Mouse (Mus musculus): Measurements from ENCODE around the gene Ociad1. TPM values are rescaled to one million over a fixed set of nuclear protein-coding genes. Genes with fewer than 3 reads are reported as not detected.

Ociad1 gene
- polyA plus RNA-seq, 1 experiment from 2014 or later, result 247 TPM

DNA sequence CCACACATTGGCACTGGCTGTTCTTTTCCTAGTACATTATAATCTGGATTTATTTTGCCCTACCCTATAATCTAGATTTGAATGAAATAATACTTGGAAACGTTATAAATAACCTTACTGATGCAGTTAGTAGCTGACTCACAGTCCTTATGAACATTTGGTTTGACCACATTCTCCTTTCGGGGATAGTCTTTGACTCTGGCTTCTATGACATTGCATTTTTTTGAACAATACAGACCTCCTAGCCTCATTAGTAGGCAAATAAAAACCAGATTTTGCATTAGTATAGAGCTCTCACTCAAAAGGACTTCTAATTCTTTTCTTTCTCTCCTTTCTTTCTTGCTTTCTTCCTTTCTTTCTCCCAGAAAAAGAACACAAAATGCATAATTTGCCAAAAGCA is 2.7 kb upstream of the Ociad1 start:
- no peaks in the 10 kb centered on the region for H3K9me3 ChIP-seq (replicated peaks)
- WGBS, result 75% methylated on average over 2 of the region's 2 CpGs

DNA sequence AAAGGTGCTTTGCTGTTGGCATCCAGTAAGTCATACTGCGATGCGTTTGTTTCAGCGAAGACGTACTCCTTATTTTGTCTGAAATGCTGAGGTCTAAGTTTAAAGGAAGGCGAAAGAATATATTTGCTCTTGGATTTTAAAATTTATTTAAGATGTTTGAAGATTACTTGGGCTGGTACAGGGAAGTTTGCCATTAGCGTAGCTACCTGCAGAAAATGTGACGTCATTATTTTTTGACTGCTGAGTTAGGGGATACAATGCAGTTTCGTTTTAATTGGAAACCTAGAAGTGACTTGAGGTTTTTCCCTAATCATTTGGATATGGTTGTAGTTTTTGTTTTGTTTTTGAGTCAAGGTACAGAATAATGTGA is 859 bp downstream of the Ociad1 start:
- Histone ChIP-seq H3K9ac (peak overlapping the region; percentile 90), H3K36me3 (peaks cover 31% of the 10 kb centered on the region), H3K4me3 (replicated peaks) (peak overlapping the region; percentile 87), H3K4me1 (peaks cover 18% of the 10 kb centered on the region), H3K9me3 (replicated peaks) (no peaks in the 10 kb centered on the region), H3K4me2 (peak overlapping the region; percentile 59), H3K27ac (peak overlapping the region; percentile 96), H3K27me3 (no peaks in the 10 kb centered on the region)
- ATAC-seq (replicated peaks; ENCODE audit: low FRiP score), result no peak
- WGBS, result 10% methylated on average over 8 of the region's 8 CpGs

More for the DNA sequence above, 2.7 kb upstream of the Ociad1 start:
- no peak for ATAC-seq (replicated peaks; ENCODE audit: low FRiP score)
- Histone ChIP-seq H3K4me2 (no peak overlapping the region), H3K4me1 (peaks cover 10% of the 10 kb centered on the region), H3K9ac (no peak overlapping the region), H3K4me3 (replicated peaks) (no peak overlapping the region), H3K27ac (no peak overlapping the region), H3K27me3 (no peaks in the 10 kb centered on the region), H3K36me3 (peaks cover 4% of the 10 kb centered on the region)

DNA sequence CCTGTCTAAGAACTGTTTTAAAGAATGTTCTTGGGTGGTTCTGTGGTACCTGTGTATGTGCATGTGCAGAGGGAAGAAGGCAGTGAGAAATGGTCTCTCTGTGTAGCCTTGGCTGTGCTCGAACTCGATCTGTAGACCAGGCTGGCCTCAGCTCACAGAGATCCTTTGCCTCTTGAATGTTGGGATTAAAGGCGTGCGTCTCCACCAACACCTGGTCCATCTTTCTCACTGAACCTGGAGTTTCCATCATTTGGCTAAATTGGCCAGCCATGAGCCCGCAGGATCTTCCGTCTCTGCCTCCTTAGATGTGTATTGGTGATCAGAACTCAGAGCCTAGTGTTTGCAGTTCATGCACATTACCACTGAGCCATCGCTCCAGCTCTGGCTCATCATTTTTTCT is 2.4 kb downstream of the Ociad1 start:
- H3K9ac ChIP-seq, result no peak overlapping the region
- H3K4me1 ChIP-seq, result peaks cover 18% of the 10 kb centered on the region
- no peak overlapping the region for H3K4me3 ChIP-seq (replicated peaks)
- H3K9me3 ChIP-seq (replicated peaks), result no peaks in the 10 kb centered on the region
- H3K27me3 ChIP-seq, result no peaks in the 10 kb centered on the region
- WGBS, result 95% methylated on average over 7 of the region's 7 CpGs
- H3K27ac ChIP-seq, result no peak overlapping the region
- no peak for ATAC-seq (replicated peaks; ENCODE audit: low FRiP score)
- H3K36me3 ChIP-seq, result peaks cover 42% of the 10 kb centered on the region
- no peak overlapping the region for H3K4me2 ChIP-seq

DNA sequence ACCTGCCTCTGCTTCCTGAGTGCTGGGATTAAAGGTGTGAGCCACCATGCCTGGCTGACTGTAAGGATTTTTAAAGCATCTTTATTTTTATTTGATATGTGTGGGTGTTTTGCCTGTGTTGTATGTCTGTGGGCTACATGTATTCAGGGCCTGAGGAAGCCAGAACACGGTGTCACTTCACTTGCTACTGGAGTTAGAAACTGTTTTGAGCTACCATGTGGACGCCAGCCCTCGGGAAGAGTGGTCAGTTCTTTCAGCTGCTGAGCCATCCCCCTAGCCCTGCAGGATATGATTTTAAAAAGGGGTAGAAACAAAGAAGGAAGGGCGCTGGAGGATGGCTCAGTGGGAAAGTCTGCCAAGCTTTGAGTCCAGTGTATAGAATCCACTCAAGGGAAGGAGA is 3.3 kb downstream of the Ociad1 start:
- Histone ChIP-seq H3K4me3 (replicated peaks) (no peak overlapping the region), H3K27ac (no peak overlapping the region), H3K9ac (no peak overlapping the region), H3K9me3 (replicated peaks) (no peaks in the 10 kb centered on the region), H3K36me3 (peaks cover 51% of the 10 kb centered on the region), H3K27me3 (no peaks in the 10 kb centered on the region), H3K4me2 (no peak overlapping the region), H3K4me1 (peaks cover 18% of the 10 kb centered on the region)
- 97% methylated on average over 4 of the region's 4 CpGs for WGBS
- ATAC-seq (replicated peaks; ENCODE audit: low FRiP score), result no peak

DNA sequence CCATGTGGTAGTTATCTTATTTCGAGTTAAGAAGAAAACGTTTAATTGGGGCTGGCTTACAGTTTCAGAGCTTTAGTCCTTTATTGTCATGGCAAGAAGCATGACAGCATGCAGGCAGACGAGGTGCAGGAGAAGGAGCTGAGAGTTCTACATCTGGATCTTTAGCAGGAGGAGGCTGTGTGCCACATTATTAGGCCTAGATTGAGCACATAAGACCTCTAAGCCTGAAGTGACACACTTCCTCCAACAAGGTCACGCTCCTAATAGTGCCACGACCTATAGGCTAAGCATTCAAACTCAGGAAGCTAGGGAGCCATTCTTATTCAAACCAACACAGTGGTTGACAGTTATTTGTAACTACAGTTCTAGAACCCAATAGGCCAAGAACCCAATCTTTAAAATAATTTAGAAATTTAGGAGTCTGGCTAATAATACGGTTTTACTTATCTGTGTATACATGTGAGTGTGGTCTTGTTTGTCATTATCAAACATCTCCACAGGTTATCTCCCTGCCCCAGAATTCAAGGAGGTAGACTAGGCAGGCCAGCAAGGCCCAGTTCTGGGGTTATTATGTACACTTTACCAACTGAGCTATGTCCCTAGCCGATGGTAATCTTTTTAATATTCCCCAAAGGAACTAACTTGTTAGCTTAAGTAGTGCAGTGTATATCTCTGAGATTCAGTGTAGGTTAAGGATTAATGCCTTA is 9.2 kb downstream of the Ociad1 start:
- no peak overlapping the region for H3K27ac ChIP-seq
- H3K4me1 ChIP-seq, result no peaks in the 10 kb centered on the region
- H3K4me3 ChIP-seq (replicated peaks), result no peak overlapping the region
- H3K9me3 ChIP-seq (replicated peaks), result no peaks in the 10 kb centered on the region
- no peak for ATAC-seq (replicated peaks; ENCODE audit: low FRiP score)
- WGBS, result 88% methylated on average over 7 of the region's 7 CpGs
- H3K9ac ChIP-seq, result no peak overlapping the region
- no peak overlapping the region for H3K4me2 ChIP-seq
- H3K27me3 ChIP-seq, result no peaks in the 10 kb centered on the region
- H3K36me3 ChIP-seq, result peaks cover 77% of the 10 kb centered on the region

DNA sequence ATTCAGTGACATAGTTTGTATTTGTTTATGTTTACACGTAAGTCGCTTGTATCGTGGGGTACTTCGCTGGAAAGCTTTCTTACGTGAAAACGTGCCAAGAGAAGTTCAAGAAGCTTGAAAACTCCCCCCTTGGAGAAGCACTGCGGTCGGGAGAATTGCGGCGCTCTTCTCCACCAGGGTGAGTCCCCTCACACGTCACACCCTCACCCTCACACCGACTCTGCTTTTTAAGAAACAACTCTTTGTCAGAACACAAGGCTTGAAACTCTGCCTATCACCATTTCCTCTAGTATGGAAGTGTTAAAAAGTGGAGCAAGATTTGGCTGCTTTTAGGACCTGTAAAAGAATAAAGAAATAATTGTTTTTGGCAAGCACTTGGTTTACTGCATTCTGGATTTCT is 11.9 kb downstream of the Ociad1 start:
- no peak overlapping the region for H3K9ac ChIP-seq
- ATAC-seq (replicated peaks; ENCODE audit: low FRiP score), result no peak
- no peaks in the 10 kb centered on the region for H3K27me3 ChIP-seq
- no peaks in the 10 kb centered on the region for H3K9me3 ChIP-seq (replicated peaks)
- no peaks in the 10 kb centered on the region for H3K4me1 ChIP-seq
- WGBS, result 81% methylated on average over 12 of the region's 12 CpGs
- peaks cover 84% of the 10 kb centered on the region for H3K36me3 ChIP-seq
- H3K27ac ChIP-seq, result no peak overlapping the region
- no peak overlapping the region for H3K4me3 ChIP-seq (replicated peaks)
- no peak overlapping the region for H3K4me2 ChIP-seq

DNA sequence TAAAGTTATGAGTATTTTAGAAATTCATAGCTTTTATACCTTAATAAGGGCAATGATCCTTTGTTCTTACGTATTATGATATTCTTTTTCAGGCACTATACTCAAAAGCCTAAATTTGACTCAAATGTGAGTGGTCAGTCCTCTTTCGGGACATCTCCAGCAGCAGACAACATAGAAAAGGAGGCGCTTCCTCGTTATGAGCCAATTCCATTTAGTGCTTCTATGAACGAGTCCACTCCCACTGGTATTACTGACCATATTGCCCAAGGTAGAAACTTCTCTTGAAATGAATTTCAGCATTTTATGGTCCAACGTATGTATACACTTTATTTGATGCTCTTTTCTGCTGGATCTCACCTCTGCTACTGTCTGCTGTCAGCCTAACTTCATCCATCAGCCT is 13.9 kb downstream of the Ociad1 start:
- no peak for ATAC-seq (replicated peaks; ENCODE audit: low FRiP score)
- no peaks in the 10 kb centered on the region for H3K4me1 ChIP-seq
- WGBS, result 94% methylated on average over 6 of the region's 6 CpGs
- no peak overlapping the region for H3K4me2 ChIP-seq
- no peak overlapping the region for H3K27ac ChIP-seq
- peaks cover 85% of the 10 kb centered on the region for H3K36me3 ChIP-seq
- no peak overlapping the region for H3K4me3 ChIP-seq (replicated peaks)
- H3K27me3 ChIP-seq, result no peaks in the 10 kb centered on the region
- no peak overlapping the region for H3K9ac ChIP-seq
- H3K9me3 ChIP-seq (replicated peaks), result no peaks in the 10 kb centered on the region

DNA sequence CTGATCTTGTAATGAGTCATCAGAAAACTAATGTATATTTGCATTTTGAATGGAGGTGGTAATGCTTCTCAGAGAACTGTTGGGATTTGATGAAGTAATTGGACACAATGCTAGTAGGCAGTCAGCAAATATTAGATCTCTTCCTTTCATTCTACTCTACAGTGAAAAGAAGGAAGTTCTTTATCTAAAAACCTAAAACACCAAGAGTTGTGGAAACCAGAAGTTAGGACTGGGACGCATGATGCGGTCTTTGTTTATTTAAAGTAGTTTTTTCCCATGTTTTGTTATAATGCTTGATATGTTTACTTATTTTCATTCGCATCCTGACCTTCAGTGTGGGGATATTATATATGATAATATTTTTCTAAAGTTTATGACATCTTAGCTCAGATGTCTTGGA is 14.7 kb downstream of the Ociad1 start:
- no peak overlapping the region for H3K27ac ChIP-seq
- H3K4me1 ChIP-seq, result no peaks in the 10 kb centered on the region
- ATAC-seq (replicated peaks; ENCODE audit: low FRiP score), result no peak
- H3K9ac ChIP-seq, result no peak overlapping the region
- no peaks in the 10 kb centered on the region for H3K9me3 ChIP-seq (replicated peaks)
- no peaks in the 10 kb centered on the region for H3K27me3 ChIP-seq
- H3K4me3 ChIP-seq (replicated peaks), result no peak overlapping the region
- H3K4me2 ChIP-seq, result no peak overlapping the region
- 93% methylated on average over 3 of the region's 3 CpGs for WGBS
- H3K36me3 ChIP-seq, result peaks cover 84% of the 10 kb centered on the region

DNA sequence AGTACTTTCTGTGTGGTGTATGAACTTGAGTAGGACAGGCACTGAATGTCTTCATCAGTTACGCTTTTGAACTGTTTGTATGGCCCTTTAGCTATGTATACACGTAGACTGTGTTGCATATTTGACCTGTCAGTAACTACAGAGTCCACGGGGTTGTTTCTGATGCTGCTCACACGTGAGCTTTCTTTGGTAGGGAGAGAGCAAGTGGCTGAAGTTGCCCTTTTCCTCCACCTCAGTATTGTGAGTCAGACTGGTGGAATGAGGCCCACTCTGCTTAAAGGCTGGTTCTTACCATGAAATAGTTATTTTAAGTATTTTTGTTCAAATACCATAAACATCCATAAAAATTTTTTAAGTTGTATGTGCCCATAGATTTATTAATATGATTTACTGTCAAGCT is 16.9 kb downstream of the Ociad1 start:
- Histone ChIP-seq H3K4me2 (no peak overlapping the region), H3K27ac (no peak overlapping the region), H3K9me3 (replicated peaks) (no peaks in the 10 kb centered on the region), H3K27me3 (no peaks in the 10 kb centered on the region), H3K4me3 (replicated peaks) (no peak overlapping the region), H3K36me3 (peaks cover 93% of the 10 kb centered on the region), H3K4me1 (no peaks in the 10 kb centered on the region), H3K9ac (no peak overlapping the region)
- WGBS, result 88% methylated on average over 4 of the region's 4 CpGs
- no peak for ATAC-seq (replicated peaks; ENCODE audit: low FRiP score)

DNA sequence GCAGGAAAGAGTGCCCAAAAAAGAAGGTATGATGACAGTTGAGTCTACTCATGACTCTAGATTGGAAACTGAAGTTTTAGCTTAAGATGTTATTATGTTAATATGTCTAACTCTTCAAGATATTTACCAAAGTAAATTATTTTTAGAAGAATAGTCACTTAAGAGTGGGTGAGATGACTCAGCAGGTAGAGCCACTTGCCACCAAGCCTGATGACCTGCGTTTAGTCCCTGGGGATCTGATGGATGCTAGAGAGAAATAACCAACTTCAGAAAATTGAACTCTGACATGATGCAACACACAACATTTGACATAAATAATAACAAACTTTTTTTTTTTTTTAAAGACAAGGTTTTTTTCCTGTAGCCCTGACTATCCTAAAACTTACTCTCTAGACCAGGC is 17.8 kb downstream of the Ociad1 start:
- H3K9ac ChIP-seq, result no peak overlapping the region
- 93% methylated on average over 1 of the region's 1 CpGs for WGBS
- ATAC-seq (replicated peaks; ENCODE audit: low FRiP score), result no peak
- H3K4me2 ChIP-seq, result no peak overlapping the region
- no peaks in the 10 kb centered on the region for H3K9me3 ChIP-seq (replicated peaks)
- no peaks in the 10 kb centered on the region for H3K27me3 ChIP-seq
- no peak overlapping the region for H3K4me3 ChIP-seq (replicated peaks)
- no peak overlapping the region for H3K27ac ChIP-seq
- H3K4me1 ChIP-seq, result no peaks in the 10 kb centered on the region
- peaks cover 94% of the 10 kb centered on the region for H3K36me3 ChIP-seq

DNA sequence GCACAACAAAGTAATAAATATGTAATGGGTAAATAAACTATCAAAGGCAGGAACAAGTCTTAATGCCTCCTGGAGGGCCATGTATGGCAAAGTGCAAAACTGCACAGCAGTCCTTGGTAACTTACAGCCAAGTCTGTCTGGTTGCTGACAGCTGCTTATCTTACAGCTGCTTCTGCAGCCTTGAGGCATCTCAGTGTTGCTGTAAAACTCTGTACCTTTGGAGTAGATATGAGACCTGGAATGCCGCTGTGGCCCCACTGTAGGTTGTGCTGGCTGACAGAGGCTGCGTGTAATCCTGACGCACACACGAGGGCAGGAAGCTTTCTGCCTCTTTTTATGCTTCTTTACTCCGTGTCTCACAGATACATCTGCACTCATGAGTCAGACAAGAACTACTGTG is 18.9 kb downstream of the Ociad1 start:
- Histone ChIP-seq H3K4me3 (replicated peaks) (no peak overlapping the region), H3K4me2 (no peak overlapping the region), H3K9ac (no peak overlapping the region), H3K36me3 (peaks cover 96% of the 10 kb centered on the region), H3K4me1 (no peaks in the 10 kb centered on the region), H3K27ac (no peak overlapping the region), H3K9me3 (replicated peaks) (no peaks in the 10 kb centered on the region), H3K27me3 (no peaks in the 10 kb centered on the region)
- peak; percentile 69; the same call in 1 of the 2 replicates for ATAC-seq (replicated peaks; ENCODE audit: low FRiP score)
- WGBS, result 93% methylated on average over 5 of the region's 5 CpGs

DNA sequence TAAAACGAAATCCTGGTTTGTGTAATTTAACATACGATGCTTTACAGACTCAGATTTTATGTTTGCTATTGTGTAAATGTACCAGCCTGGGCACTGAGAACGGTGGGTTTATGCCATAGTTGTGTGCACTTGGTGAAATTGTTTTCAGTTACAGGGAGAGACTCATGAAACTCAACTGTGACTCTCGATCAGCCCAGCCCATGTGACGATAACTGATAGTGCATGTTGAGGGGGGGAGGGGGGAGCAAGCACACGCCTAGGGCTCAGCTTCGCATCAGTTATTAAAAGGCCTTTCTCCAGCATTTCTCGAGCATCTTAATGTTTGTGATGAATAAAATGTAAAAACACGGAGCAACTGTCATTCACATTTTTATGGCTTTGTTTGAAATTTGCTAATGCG is 21.0 kb downstream of the Ociad1 start:
- Histone ChIP-seq H3K36me3 (peaks cover 86% of the 10 kb centered on the region), H3K27ac (no peak overlapping the region)
- 91% methylated on average over 10 of the region's 10 CpGs for WGBS

DNA sequence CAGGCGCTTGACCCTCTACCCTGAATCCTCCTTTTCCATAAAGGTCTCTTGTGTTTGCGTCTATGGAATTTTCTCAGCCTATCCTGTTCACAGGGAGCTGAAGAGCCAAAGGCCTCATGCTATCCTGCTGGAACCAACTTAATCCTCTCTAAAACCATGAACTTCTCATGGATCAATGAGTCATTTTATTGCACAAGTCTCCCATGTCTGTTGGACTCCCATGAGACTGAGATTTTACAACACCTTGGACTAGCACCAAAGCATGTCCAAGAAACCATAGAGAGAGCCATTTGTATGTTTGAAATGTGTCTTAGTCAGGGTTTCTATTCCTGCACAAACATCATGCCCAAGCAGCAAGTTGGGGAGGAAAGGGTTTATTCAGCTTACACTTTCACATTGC is 22.1 kb downstream of the Ociad1 start:
- H3K27ac ChIP-seq, result no peak overlapping the region
- no peak overlapping the region for H3K4me3 ChIP-seq (replicated peaks)
- H3K36me3 ChIP-seq, result peaks cover 77% of the 10 kb centered on the region
- no peak for ATAC-seq (replicated peaks; ENCODE audit: low FRiP score)
- 97% methylated on average over 2 of the region's 2 CpGs for WGBS
- H3K4me1 ChIP-seq, result no peaks in the 10 kb centered on the region
- no peaks in the 10 kb centered on the region for H3K9me3 ChIP-seq (replicated peaks)
- H3K27me3 ChIP-seq, result no peaks in the 10 kb centered on the region
- H3K4me2 ChIP-seq, result no peak overlapping the region
- H3K9ac ChIP-seq, result no peak overlapping the region

More for the DNA sequence above, 21.0 kb downstream of the Ociad1 start:
- Histone ChIP-seq H3K4me2 (no peak overlapping the region), H3K9ac (no peak overlapping the region), H3K27me3 (no peaks in the 10 kb centered on the region), H3K9me3 (replicated peaks) (no peaks in the 10 kb centered on the region), H3K4me1 (no peaks in the 10 kb centered on the region), H3K4me3 (replicated peaks) (no peak overlapping the region)
- ATAC-seq (replicated peaks; ENCODE audit: low FRiP score), result no peak
